Mouse (Mus musculus) heart, adult 2 months (tissue): Measurements from ENCODE around the gene Lrit2.

Source experiments
- CTCF ChIP-seq: fragments of 200-600 bp; IDR thresholded peaks from 2 replicates; pipeline ENCODE4 v1.8.1; 2022; ENCODE audit warnings: antibody characterized with exemption, mild to moderate bottlenecking, moderate library complexity
- EP300 ChIP-seq: fragments of 200-500 bp; IDR thresholded peaks from 2 replicates; pipeline ENCODE4 v1.6.1; 2011; ENCODE audit warnings: low read depth, low read length, control low read depth; ENCODE audit not compliant: insufficient read depth

- TF ChIP-seq EP300 (no peak), CTCF (no peak)
These were observed 51.5 kb downstream of the Lrit2 start for GRCm38 (mm10) chr14:37119233-37119632.
